10 mouse cellular contexts compared by ENCODE assay signal in the genomic region with DNA sequence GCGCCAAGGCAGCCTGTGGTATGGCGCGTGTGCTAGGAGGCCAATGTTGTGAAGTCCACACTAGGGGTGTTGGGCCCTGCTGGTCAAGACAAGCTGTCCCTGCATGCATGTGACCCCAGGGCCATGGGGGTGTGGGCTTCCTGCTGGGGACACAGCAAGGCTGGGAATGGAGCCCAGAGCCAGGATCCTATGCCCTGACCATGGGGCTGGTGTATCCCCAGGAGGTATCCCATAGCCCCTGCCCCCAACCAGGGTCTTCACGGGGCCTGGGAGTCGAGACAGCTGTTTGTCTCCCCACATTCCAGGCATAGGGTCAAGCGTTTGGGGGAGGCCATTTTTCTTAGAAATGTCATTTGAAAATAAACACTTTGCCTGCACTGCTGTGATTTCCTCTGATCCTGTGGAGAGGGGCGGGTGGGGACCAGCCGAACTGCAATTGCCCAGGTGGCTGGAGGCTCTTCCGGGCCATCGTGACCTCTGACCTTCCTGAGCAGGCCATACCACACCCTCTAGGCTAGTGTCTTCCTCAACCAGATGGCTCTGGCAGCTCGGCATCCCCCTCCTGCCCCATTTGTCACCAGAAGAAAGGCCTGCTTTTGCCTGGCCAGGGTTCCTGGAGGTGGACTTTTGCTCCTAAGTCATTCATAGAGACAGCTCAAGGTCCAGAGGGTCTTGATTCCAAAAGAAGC. TPM values are rescaled to one million over a fixed set of nuclear protein-coding genes. Genes with fewer than 3 reads are reported as not detected.
DNase-seq lines count a peak whose midpoint lies in the region; ATAC-seq and TF ChIP-seq lines count a peak whose summit lies in the region.
"Had no signal": no experiment of that assay in that cellular context is flagged by ENCODE, and none has a peak within 500 bp of the region (broad histone marks: within the 10 kb centered on the region; RNA-seq: fewer than 3 reads in every experiment).

No protein-coding gene starts in this region.

- no peak for TF ChIP-seq EP300 in lung, postnatal 0 days (IDR thresholded peaks at IDR 0.05)

- H3K9ac ChIP-seq in forebrain, embryonic 16.5 days (replicated peaks; ENCODE audit: low read depth, low read length): no peak overlapping the region
- H3K9ac ChIP-seq in lung, postnatal 0 days (replicated peaks; ENCODE audit: low read depth): no peak overlapping the region
- H3K9ac ChIP-seq in limb, embryonic 13.5 days: no peak overlapping the region
- H3K9ac ChIP-seq in stomach, embryonic 16.5 days (ENCODE audit: low read length): peak overlapping the region; percentile 13; the same call in 1 of the 2 replicates

- ATAC-seq in forebrain, embryonic 16.5 days: no peak
- ATAC-seq in lung, postnatal 0 days: peak; percentile 59
- no peak for ATAC-seq in limb, embryonic 13.5 days (ENCODE audit: low FRiP score, low read depth)
- ATAC-seq in stomach, embryonic 16.5 days (ENCODE audit: insufficient read depth, low FRiP score): no peak

- 63% methylated on average over 11 of the region's 11 CpGs for WGBS in forebrain, embryonic 10.5 days
- WGBS in forebrain, embryonic 16.5 days: 78% methylated on average over 11 of the region's 11 CpGs
- WGBS in lung, postnatal 0 days: 37% methylated on average over 11 of the region's 11 CpGs
- WGBS in lung, adult 2 months: 49% methylated on average over 11 of the region's 11 CpGs
- 26% methylated on average over 11 of the region's 11 CpGs for WGBS in limb, embryonic 13.5 days
- WGBS in stomach, embryonic 16.5 days: 28% methylated on average over 11 of the region's 11 CpGs

- no peak for TF ChIP-seq POLR2A in lung, adult 2 months (IDR thresholded peaks at IDR 0.05; ENCODE audit: borderline replicate concordance, extremely low read depth, low read depth, low read length)

- TF ChIP-seq CTCF in lung, postnatal 0 days (IDR thresholded peaks at IDR 0.05): no peak
- no peak for TF ChIP-seq CTCF in lung, adult 2 months (IDR thresholded peaks at IDR 0.05; ENCODE audit: insufficient read depth, low read length)

- H3K27me3 ChIP-seq in forebrain, embryonic 10.5 days (ENCODE audit: poor library complexity, severe bottlenecking): no peaks in the 10 kb centered on the region
- H3K27me3 ChIP-seq in forebrain, embryonic 16.5 days (replicated peaks; ENCODE audit: control insufficient read depth, insufficient read depth, low read length): no peaks in the 10 kb centered on the region
- H3K27me3 ChIP-seq in lung, postnatal 0 days (replicated peaks; ENCODE audit: insufficient read depth, low read length): no peaks in the 10 kb centered on the region
- no peaks in the 10 kb centered on the region for H3K27me3 ChIP-seq in limb, embryonic 13.5 days
- H3K27me3 ChIP-seq in stomach, embryonic 16.5 days (ENCODE audit: control insufficient read depth, insufficient read depth, low read length): no peaks in the 10 kb centered on the region

- H3K27ac ChIP-seq in forebrain, embryonic 10.5 days: peak overlapping the region; percentile 75
- no peak overlapping the region for H3K27ac ChIP-seq in forebrain, embryonic 16.5 days (ENCODE audit: low read length)
- H3K27ac ChIP-seq in lung, postnatal 0 days (ENCODE audit: low read length): no peak overlapping the region
- peak overlapping the region; percentile 35; the same call in 1 of the 2 replicates for H3K27ac ChIP-seq in limb, embryonic 13.5 days
- peak overlapping the region; percentile 31 for H3K27ac ChIP-seq in stomach, embryonic 16.5 days (ENCODE audit: low read length)

- DNase-seq in forebrain, embryonic 10.5 days (ENCODE audit: extremely low spot score, low spot score): no peak
- peak; percentile 29 for DNase-seq in lung, postnatal 0 days (ENCODE audit: low spot score)
- DNase-seq in lung, adult 2 months: no peak
- no peak for DNase-seq in layer of hippocampus, postnatal 36 days
- DNase-seq in c-Kit-positive CD71-positive TER-119-positive erythroid progenitor cells, embryonic 14.5 days (ENCODE audit: low spot score): no peak
- DNase-seq: adrenal gland, postnatal 14 days; cerebellum, adult 2 months had no signal

- peaks cover 74% of the 10 kb centered on the region for H3K4me1 ChIP-seq in forebrain, embryonic 10.5 days
- H3K4me1 ChIP-seq in forebrain, embryonic 16.5 days (replicated peaks; ENCODE audit: control insufficient read depth, insufficient read depth, low read length): no peaks in the 10 kb centered on the region
- peaks cover 6% of the 10 kb centered on the region; the same call in 1 of the 2 replicates for H3K4me1 ChIP-seq in lung, postnatal 0 days (ENCODE audit: insufficient read depth, low read depth, low read length)
- H3K4me1 ChIP-seq in lung, adult 2 months (ENCODE audit: control insufficient read depth, insufficient read depth, low read length): no peaks in the 10 kb centered on the region
- peaks cover 80% of the 10 kb centered on the region for H3K4me1 ChIP-seq in limb, embryonic 13.5 days
- H3K4me1 ChIP-seq in stomach, embryonic 16.5 days (ENCODE audit: control insufficient read depth, insufficient read depth, low read length): peaks cover 66% of the 10 kb centered on the region

- no peak overlapping the region for H3K4me2 ChIP-seq in forebrain, embryonic 16.5 days (ENCODE audit: low read length)
- H3K4me2 ChIP-seq in lung, postnatal 0 days (replicated peaks; ENCODE audit: low read depth, low read length): no peak overlapping the region
- no peak overlapping the region for H3K4me2 ChIP-seq in limb, embryonic 13.5 days (replicated peaks)
- H3K4me2 ChIP-seq in stomach, embryonic 16.5 days (ENCODE audit: low read depth, low read length): no peak overlapping the region

- no peaks in the 10 kb centered on the region for H3K36me3 ChIP-seq in forebrain, embryonic 10.5 days (replicated peaks)
- no peaks in the 10 kb centered on the region for H3K36me3 ChIP-seq in forebrain, embryonic 16.5 days (ENCODE audit: control insufficient read depth, insufficient read depth)
- no peaks in the 10 kb centered on the region for H3K36me3 ChIP-seq in lung, postnatal 0 days (ENCODE audit: insufficient read depth, low read length)
- no peaks in the 10 kb centered on the region for H3K36me3 ChIP-seq in limb, embryonic 13.5 days
- H3K36me3 ChIP-seq in stomach, embryonic 16.5 days (ENCODE audit: control insufficient read depth, insufficient read depth, low read length): no peaks in the 10 kb centered on the region

- no peak overlapping the region for H3K4me3 ChIP-seq in forebrain, embryonic 10.5 days
- no peak overlapping the region for H3K4me3 ChIP-seq in forebrain, embryonic 16.5 days (replicated peaks; ENCODE audit: low read length)
- no peak overlapping the region for H3K4me3 ChIP-seq in lung, postnatal 0 days (ENCODE audit: low read depth, low read length)
- no peak overlapping the region for H3K4me3 ChIP-seq in lung, adult 2 months (replicated peaks; ENCODE audit: extremely low read depth, low read depth, low read length)
- no peak overlapping the region for H3K4me3 ChIP-seq in limb, embryonic 13.5 days
- no peak overlapping the region for H3K4me3 ChIP-seq in stomach, embryonic 16.5 days (replicated peaks; ENCODE audit: low read length)

- H3K9me3 ChIP-seq in forebrain, embryonic 10.5 days: no peaks in the 10 kb centered on the region
- H3K9me3 ChIP-seq in forebrain, embryonic 16.5 days (ENCODE audit: control insufficient read depth, low read length): no peaks in the 10 kb centered on the region
- no peaks in the 10 kb centered on the region for H3K9me3 ChIP-seq in lung, postnatal 0 days (ENCODE audit: low read length)
- no peaks in the 10 kb centered on the region for H3K9me3 ChIP-seq in limb, embryonic 13.5 days
- no peaks in the 10 kb centered on the region for H3K9me3 ChIP-seq in stomach, embryonic 16.5 days (replicated peaks; ENCODE audit: control insufficient read depth, low read length)

RNA-seq across cellular contexts. Expression of a gene that starts 32.6 kb away (rescaled TPM):
- 15.8 and 16.1 TPM in 2 replicates for polyA plus RNA-seq in forebrain, embryonic 10.5 days (2016; fragmentation: Nextera tagmentation; extraction: Ambion mirVana)
- 16.0 and 23.0 TPM in 2 replicates for polyA plus RNA-seq in forebrain, embryonic 16.5 days (2015; fragmentation: Nextera tagmentation; extraction: Ambion mirVana)
- polyA plus RNA-seq in lung, postnatal 0 days (2015; fragmentation: Nextera tagmentation; extraction: Ambion mirVana): 15.2 and 15.7 TPM in 2 replicates
- polyA plus RNA-seq in lung, adult 2 months (2012; rRNA removed): 8.0 and 10.3 TPM in 2 replicates
- 27.3 and 35.1 TPM in 2 replicates for polyA plus RNA-seq in limb, embryonic 13.5 days (2015; fragmentation: Nextera tagmentation; extraction: Ambion mirVana)
- polyA plus RNA-seq in stomach, embryonic 16.5 days (2015; fragmentation: Nextera tagmentation; extraction: Ambion mirVana): 16.2 and 30.7 TPM in 2 replicates
- total RNA-seq in layer of hippocampus, postnatal 36 days (2021): 10 to 100 TPM in 1 of 2 experiments, 1 to 10 TPM in 1; 4.8 to 13.8 TPM

Comparison
In these comparisons a context has a peak if more than half of its experiments do, and no peak if none do; other contexts are left out.
1. H3K27ac ChIP-seq: peak in forebrain, embryonic 10.5 days (single experiment), limb, embryonic 13.5 days (single experiment) and stomach, embryonic 16.5 days (single experiment); none in forebrain, embryonic 16.5 days (single experiment) and lung, postnatal 0 days (single experiment).